Mouse (Mus musculus) layer of hippocampus, postnatal 14 days (tissue): ENCODE measurements around the gene Krt2. TPM values are rescaled to one million over a fixed set of nuclear protein-coding genes. Genes with fewer than 3 reads are reported as not detected.
A peak's percentile ranks its signal among the peaks of the same experiment; 100 is the strongest.

ENCODE experiments used
- DNase-seq, 2 experiments: peaks; one replicate each; pipeline ENCODE4 v3.0.0; 2021 to 2022; ENCODE audit warnings: low spot score in 2 of 2, mixed read lengths in 1 of 2
- total RNA-seq, 2 experiments: library from RNA; stranded (reverse); gene quantifications; 2 replicates each; pipeline ENCODE4 v1.2.3; 2021

Gene Krt2
- total RNA-seq, 2 experiments from 2014 or later: 2.6 to 3.7 TPM

DNA sequence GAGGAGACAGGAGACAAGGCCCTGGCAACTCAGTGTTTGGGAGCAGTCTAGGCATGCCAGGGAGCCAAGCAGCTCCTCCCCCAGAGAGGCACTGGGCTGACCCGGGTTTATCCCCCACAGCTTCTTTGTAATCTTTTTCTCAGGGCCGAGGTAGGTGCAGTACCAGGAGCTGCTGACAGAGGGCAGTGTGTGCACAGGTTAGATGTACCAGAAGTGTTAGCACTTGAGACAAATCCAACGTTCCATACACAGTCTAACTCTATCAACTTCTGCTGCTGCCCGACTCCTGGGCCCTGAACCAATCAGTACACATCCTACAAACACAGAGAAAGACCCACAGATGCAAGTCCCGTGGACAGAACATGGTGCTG lies 45.3 kb downstream of the Krt2 start:
- DNase-seq: peak; percentile 90 to 93

DNA sequence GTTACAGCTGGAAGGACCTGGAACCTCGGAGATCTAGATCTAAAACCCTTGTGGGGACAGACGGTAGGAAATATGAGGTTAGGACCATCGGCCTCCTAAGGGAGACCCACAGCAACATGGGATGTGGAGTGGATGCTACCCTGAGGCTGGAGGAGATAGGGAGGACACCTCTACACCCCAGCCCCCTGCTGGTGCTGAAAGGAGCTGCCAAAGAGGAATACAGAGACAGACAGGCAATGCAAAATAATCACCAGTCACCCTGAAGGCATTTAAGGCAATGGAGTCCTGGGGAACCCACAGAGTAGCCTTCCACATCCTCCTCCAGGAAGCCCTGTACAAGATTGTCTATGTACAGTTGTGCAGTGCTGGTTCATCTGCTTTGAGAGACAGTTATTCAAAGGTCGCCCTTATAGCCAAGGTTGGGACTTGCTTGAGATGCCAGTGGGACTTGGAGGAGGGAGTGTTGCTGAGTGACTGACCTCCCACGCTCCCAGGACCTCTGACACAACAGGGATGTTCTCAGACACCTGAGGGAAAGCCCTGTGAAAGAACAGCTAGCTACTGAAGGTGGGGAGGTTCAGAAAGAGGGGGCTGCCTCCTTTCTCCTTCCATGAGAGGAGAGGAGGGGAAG lies 45.8 kb downstream of the Krt2 start:
- peak; percentile 10 to 20 for DNase-seq

DNA sequence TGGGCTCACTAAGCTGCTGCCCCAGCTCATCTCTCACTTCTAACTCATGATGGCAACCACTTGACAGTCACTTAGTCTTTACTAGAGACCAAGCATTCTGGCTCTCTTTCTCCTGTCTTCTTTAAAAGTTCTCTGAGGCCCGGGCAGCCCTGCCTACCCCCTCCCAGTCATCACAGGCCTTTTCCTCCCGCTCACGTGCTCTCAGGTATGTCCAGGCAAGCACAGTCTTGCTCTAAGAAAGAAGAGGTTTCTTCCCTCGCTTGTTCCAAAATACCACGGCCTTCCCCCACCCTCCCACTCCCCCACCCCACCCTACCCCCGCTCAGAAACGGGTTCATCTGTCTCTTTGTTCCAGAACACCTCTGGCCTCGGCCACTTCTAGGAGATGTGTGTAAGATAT lies 47.7 kb downstream of the Krt2 start:
- no peak for DNase-seq

Other genes with a start within 250 kb of the Krt2 start
- gene Krt75, start 244.3 kb downstream of the Krt2 start, total RNA-seq: under 1 TPM in 1 of 2 experiments, not detected in 1; 0.14 TPM
- gene Gm5414, start 190.0 kb downstream of the Krt2 start, total RNA-seq: not detected
- not detected for gene Gm5478, start 170.8 kb downstream of the Krt2 start, total RNA-seq
- not detected for gene Krt6b, start 137.9 kb downstream of the Krt2 start, total RNA-seq
- gene Krt6a, start 123.9 kb downstream of the Krt2 start, total RNA-seq: not detected
- under 1 TPM; 0.33 to 0.48 TPM for gene Krt5, start 105.3 kb downstream of the Krt2 start, total RNA-seq
- gene Krt71, start 75.1 kb downstream of the Krt2 start, total RNA-seq: not detected
- not detected for gene Krt72, start 31.7 kb downstream of the Krt2 start, total RNA-seq
- gene Krt73, start 15.8 kb downstream of the Krt2 start, total RNA-seq: 1 to 10 TPM; 7.7 to 8.2 TPM
- gene Krt1, start 32.6 kb upstream of the Krt2 start, total RNA-seq: 1 to 10 TPM; 3.4 to 4.4 TPM
- gene Krt77, start 51.5 kb upstream of the Krt2 start, total RNA-seq: 1 to 10 TPM; 7.2 to 9.4 TPM
- not detected for gene Krt76, start 74.8 kb upstream of the Krt2 start, total RNA-seq
- gene Krt4, start 106.6 kb upstream of the Krt2 start, total RNA-seq: not detected
- gene Krt79, start 122.2 kb upstream of the Krt2 start, total RNA-seq: under 1 TPM in 1 of 2 experiments, not detected in 1; 0.44 TPM
- not detected for gene Krt78, start 136.1 kb upstream of the Krt2 start, total RNA-seq
- gene Krt8, start 186.3 kb upstream of the Krt2 start, total RNA-seq: 1 to 10 TPM in 1 of 2 experiments, under 1 TPM in 1; 0.31 to 1.6 TPM
- 1 to 10 TPM in 1 of 2 experiments, under 1 TPM in 1; 0.45 to 3.4 TPM for gene Krt18, start 210.0 kb upstream of the Krt2 start, total RNA-seq